Mouse (Mus musculus): Measurements from ENCODE around the gene Apon. TPM values are rescaled to one million over a fixed set of nuclear protein-coding genes. Genes with fewer than 3 reads are reported as not detected.
A peak's percentile ranks its signal among the peaks of the same experiment; 100 is the strongest.

Apon gene
- total and polyA plus RNA-seq, 3 experiments: 0.27 TPM; not detected in 2

DNA sequence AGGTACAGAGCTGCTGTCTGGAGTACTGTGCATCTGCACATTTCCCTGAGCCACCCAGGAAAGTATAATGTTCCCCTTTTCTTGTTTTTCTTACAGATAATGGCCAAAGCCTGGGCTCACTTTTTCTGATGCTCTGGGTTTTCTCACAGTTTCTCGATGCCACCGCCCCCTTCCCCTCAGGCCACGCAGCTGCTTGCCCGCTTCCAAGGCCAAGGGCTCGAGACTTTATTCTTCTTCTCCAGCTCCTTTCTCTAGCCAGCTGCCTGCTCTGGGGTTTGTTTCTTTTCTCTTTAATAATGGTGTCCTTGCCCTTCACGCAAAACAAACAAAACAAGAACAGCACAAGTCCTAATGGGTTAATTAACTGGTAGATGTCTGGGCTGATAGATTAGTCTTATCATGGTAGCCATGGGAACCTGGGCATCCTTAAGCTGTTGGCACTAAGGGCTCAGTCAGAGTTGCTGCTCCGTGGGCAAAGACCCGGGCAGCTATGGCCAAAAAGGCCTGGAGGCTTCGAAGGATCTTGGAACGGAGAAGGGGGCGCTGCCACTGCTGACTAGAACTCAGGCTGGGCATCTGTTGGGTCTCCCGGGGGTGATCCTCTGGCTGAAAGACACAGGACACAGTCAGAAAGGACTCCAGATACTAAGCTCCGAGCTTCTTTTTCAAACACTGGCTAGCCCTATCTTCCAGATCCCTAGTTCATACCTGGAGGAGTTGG is 42.6 kb downstream of the Apon start:
- Histone ChIP-seq H3K4me1 (ENCODE audit: insufficient read depth, low read depth, low read length) (peaks cover 15% of the 10 kb centered on the region; the same call in 1 of the 2 replicates), H3K4me3 (ENCODE audit: low read depth, low read length) (no peak overlapping the region), H3K9me3 (replicated peaks) (no peaks in the 10 kb centered on the region), H3K36me3 (replicated peaks) (peaks cover 15% of the 10 kb centered on the region), H3K27me3 (ENCODE audit: insufficient read depth, low read length) (peaks cover 25% of the 10 kb centered on the region)
- no peak for DNase-seq (ENCODE audit: low spot score)
- ATAC-seq (ENCODE audit: extremely low read depth, insufficient number of reproducible peaks, low FRiP score, poor library complexity, severe bottlenecking): no peak
- TF ChIP-seq GATA2 (IDR thresholded peaks at IDR 0.05; ENCODE audit: borderline replicate concordance, low read depth, low read length): no peak
- TF ChIP-seq TAL1 (conservative IDR thresholded peaks at IDR 0.05; ENCODE audit: low read depth, low read length): no peak
- TF ChIP-seq CTCF (IDR thresholded peaks at IDR 0.05; ENCODE audit: low read depth, low read length): no peak
- no peak for TF ChIP-seq GATA1 (IDR thresholded peaks at IDR 0.05; ENCODE audit: borderline replicate concordance, low read length)
- TF ChIP-seq POLR2AphosphoS5 (IDR thresholded peaks at IDR 0.05; ENCODE audit: insufficient replicate concordance, low read depth, low read length): no peak

GRCm38 (mm10) chr10:128297221-128297620 is 43.3 kb downstream of the Apon start:
- Histone ChIP-seq H3K27me3 (ENCODE audit: insufficient read depth, low read length) (peaks cover 25% of the 10 kb centered on the region), H3K4me3 (ENCODE audit: low read depth, low read length) (no peak overlapping the region), H3K9me3 (replicated peaks) (no peaks in the 10 kb centered on the region), H3K4me1 (ENCODE audit: insufficient read depth, low read depth, low read length) (peaks cover 21% of the 10 kb centered on the region), H3K36me3 (replicated peaks) (peaks cover 8% of the 10 kb centered on the region)
- TF ChIP-seq POLR2AphosphoS5 (IDR thresholded peaks at IDR 0.05; ENCODE audit: insufficient replicate concordance, low read depth, low read length): no peak
- TF ChIP-seq GATA2 (IDR thresholded peaks at IDR 0.05; ENCODE audit: borderline replicate concordance, low read depth, low read length): no peak
- no peak for TF ChIP-seq GATA1 (IDR thresholded peaks at IDR 0.05; ENCODE audit: borderline replicate concordance, low read length)
- TF ChIP-seq TAL1 (conservative IDR thresholded peaks at IDR 0.05; ENCODE audit: low read depth, low read length): no peak
- TF ChIP-seq CTCF (IDR thresholded peaks at IDR 0.05; ENCODE audit: low read depth, low read length): no peak
- ATAC-seq (ENCODE audit: extremely low read depth, insufficient number of reproducible peaks, low FRiP score, poor library complexity, severe bottlenecking): no peak
- DNase-seq (ENCODE audit: low spot score): no peak

DNA sequence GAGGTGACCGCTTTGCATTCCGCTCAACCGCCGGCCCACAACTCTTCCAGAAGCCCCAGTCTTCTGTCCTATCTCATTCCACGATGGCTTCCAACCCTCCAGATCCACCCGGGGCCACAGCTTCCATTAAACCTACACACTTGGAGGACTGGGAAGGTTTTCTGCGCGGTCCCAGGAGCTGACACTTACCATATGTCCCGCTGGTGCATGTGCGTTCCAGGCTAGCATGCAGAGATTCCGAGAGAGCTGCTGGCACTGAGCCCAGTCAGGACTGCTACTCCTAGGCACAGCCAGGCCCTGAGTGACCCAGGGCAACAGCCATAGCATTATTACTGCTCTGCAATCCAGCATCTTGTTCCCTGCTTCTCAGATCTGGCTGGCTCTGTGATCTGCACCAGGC is 43.7 kb downstream of the Apon start:
- ATAC-seq (ENCODE audit: extremely low read depth, insufficient number of reproducible peaks, low FRiP score, poor library complexity, severe bottlenecking) (no peak), DNase-seq (ENCODE audit: low spot score) (no peak)
- Histone ChIP-seq H3K36me3 (replicated peaks) (peaks cover 4% of the 10 kb centered on the region), H3K9me3 (replicated peaks) (no peaks in the 10 kb centered on the region), H3K27me3 (ENCODE audit: insufficient read depth, low read length) (peaks cover 25% of the 10 kb centered on the region), H3K4me1 (ENCODE audit: insufficient read depth, low read depth, low read length) (peaks cover 25% of the 10 kb centered on the region), H3K4me3 (ENCODE audit: low read depth, low read length) (no peak overlapping the region)
- TF ChIP-seq GATA2 (IDR thresholded peaks at IDR 0.05; ENCODE audit: borderline replicate concordance, low read depth, low read length) (no peak), GATA1 (IDR thresholded peaks at IDR 0.05; ENCODE audit: borderline replicate concordance, low read length) (no peak), TAL1 (conservative IDR thresholded peaks at IDR 0.05; ENCODE audit: low read depth, low read length) (no peak), CTCF (IDR thresholded peaks at IDR 0.05; ENCODE audit: low read depth, low read length) (no peak), POLR2AphosphoS5 (IDR thresholded peaks at IDR 0.05; ENCODE audit: insufficient replicate concordance, low read depth, low read length) (no peak)

- TF ChIP-seq CTCF (IDR thresholded peaks at IDR 0.05; ENCODE audit: low read depth, low read length) (no peak), TAL1 (conservative IDR thresholded peaks at IDR 0.05; ENCODE audit: low read depth, low read length) (no peak), GATA1 (IDR thresholded peaks at IDR 0.05; ENCODE audit: borderline replicate concordance, low read length) (no peak), GATA2 (IDR thresholded peaks at IDR 0.05; ENCODE audit: borderline replicate concordance, low read depth, low read length) (no peak), POLR2AphosphoS5 (IDR thresholded peaks at IDR 0.05; ENCODE audit: insufficient replicate concordance, low read depth, low read length) (no peak)
- Histone ChIP-seq H3K27me3 (ENCODE audit: insufficient read depth, low read length) (peaks cover 25% of the 10 kb centered on the region), H3K4me3 (ENCODE audit: low read depth, low read length) (no peak overlapping the region), H3K9me3 (replicated peaks) (no peaks in the 10 kb centered on the region), H3K36me3 (replicated peaks) (no peaks in the 10 kb centered on the region), H3K4me1 (ENCODE audit: insufficient read depth, low read depth, low read length) (peaks cover 25% of the 10 kb centered on the region)
- no peak for DNase-seq (ENCODE audit: low spot score)
- ATAC-seq (ENCODE audit: extremely low read depth, insufficient number of reproducible peaks, low FRiP score, poor library complexity, severe bottlenecking): no peak
These were observed 44.3 kb downstream of the Apon start for GRCm38 (mm10) chr10:128298243-128298642.

DNA sequence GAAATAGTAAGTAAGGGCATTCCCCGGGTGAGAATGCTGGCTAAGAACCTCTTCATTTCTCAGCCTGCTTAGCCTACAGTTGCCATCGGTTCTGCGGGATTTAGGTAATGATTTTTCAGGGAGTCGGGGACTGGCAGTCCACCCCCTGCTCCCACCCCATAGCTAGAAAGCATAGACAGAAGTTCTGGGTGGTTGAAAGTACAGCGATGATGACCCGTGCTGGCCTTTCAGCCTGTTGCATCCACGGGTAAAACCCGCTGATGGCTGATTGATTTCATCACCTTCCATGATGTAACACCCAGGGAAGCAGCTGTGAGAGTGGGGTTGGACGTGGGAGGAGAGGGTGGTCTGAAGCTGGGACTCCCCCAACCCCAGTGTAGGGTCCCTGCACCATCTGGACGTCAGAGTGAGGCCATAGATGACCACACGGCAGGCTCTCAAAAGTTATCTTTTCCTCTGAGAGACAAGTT is 44.8 kb downstream of the Apon start, which contains the start of gene Il23a:
Gene Il23a (minus strand): TSS at position 51 of the 470 bp plus-strand sequence.
- no peak for ATAC-seq (ENCODE audit: extremely low read depth, insufficient number of reproducible peaks, low FRiP score, poor library complexity, severe bottlenecking)
- H3K4me3 ChIP-seq (ENCODE audit: low read depth, low read length): no peak within 1 kb of the TSS
- no peak for DNase-seq (ENCODE audit: low spot score)
- H3K4me1 ChIP-seq (ENCODE audit: insufficient read depth, low read depth, low read length): peaks cover 27% of the 10 kb centered on the region
- peaks cover 25% of the 10 kb centered on the region for H3K27me3 ChIP-seq (ENCODE audit: insufficient read depth, low read length)
- H3K9me3 ChIP-seq (replicated peaks): no peaks in the 10 kb centered on the region
- TF ChIP-seq TAL1 (conservative IDR thresholded peaks at IDR 0.05; ENCODE audit: low read depth, low read length) (no peak), GATA1 (IDR thresholded peaks at IDR 0.05; ENCODE audit: borderline replicate concordance, low read length) (no peak), GATA2 (IDR thresholded peaks at IDR 0.05; ENCODE audit: borderline replicate concordance, low read depth, low read length) (no peak), POLR2AphosphoS5 (IDR thresholded peaks at IDR 0.05; ENCODE audit: insufficient replicate concordance, low read depth, low read length) (no peak), CTCF (IDR thresholded peaks at IDR 0.05; ENCODE audit: low read depth, low read length) (no peak)
- H3K36me3 ChIP-seq (replicated peaks): no peaks in the 10 kb centered on the region

- ATAC-seq (ENCODE audit: extremely low read depth, insufficient number of reproducible peaks, low FRiP score, poor library complexity, severe bottlenecking) (no peak), DNase-seq (ENCODE audit: low spot score) (no peak)
- Histone ChIP-seq H3K9me3 (replicated peaks) (no peaks in the 10 kb centered on the region), H3K4me3 (ENCODE audit: low read depth, low read length) (peak overlapping the region; percentile 75), H3K36me3 (replicated peaks) (peaks cover 29% of the 10 kb centered on the region), H3K27me3 (ENCODE audit: insufficient read depth, low read length) (peaks cover 14% of the 10 kb centered on the region), H3K4me1 (ENCODE audit: insufficient read depth, low read depth, low read length) (peaks cover 37% of the 10 kb centered on the region)
- no peak for TF ChIP-seq GATA2 (IDR thresholded peaks at IDR 0.05; ENCODE audit: borderline replicate concordance, low read depth, low read length)
- TF ChIP-seq TAL1 (conservative IDR thresholded peaks at IDR 0.05; ENCODE audit: low read depth, low read length): no peak
- TF ChIP-seq GATA1 (IDR thresholded peaks at IDR 0.05; ENCODE audit: borderline replicate concordance, low read length): no peak
- no peak for TF ChIP-seq POLR2AphosphoS5 (IDR thresholded peaks at IDR 0.05; ENCODE audit: insufficient replicate concordance, low read depth, low read length)
- TF ChIP-seq CTCF (IDR thresholded peaks at IDR 0.05; ENCODE audit: low read depth, low read length): no peak
These were observed 48.5 kb downstream of the Apon start for GRCm38 (mm10) chr10:128302357-128302756.
